Mouse (Mus musculus): ENCODE measurements around the gene Nt5m. TPM values are rescaled to one million over a fixed set of nuclear protein-coding genes. Genes with fewer than 3 reads are reported as not detected.

Nt5m gene
- polyA plus RNA-seq, 1 experiment from 2014 or later, result 74.8 TPM

- WGBS, result 16% methylated on average over 2 of the region's 2 CpGs
Measured at GRCm38 (mm10) chr11:59847131-59847530, 7.9 kb downstream of the Nt5m start.

GRCm38 (mm10) chr11:59847891-59848884, 8.9 kb downstream of the Nt5m start:
- no peaks in the 10 kb centered on the region for H3K27me3 ChIP-seq
- H3K4me1 ChIP-seq (replicated peaks), result peaks cover 21% of the 10 kb centered on the region
- under 1% methylated on average over 60 of the region's 69 CpGs for WGBS
- peak overlapping the region; percentile 74 for H3K4me3 ChIP-seq
- H3K27ac ChIP-seq (replicated peaks), result peak overlapping the region; percentile 90
- H3K36me3 ChIP-seq, result no peaks in the 10 kb centered on the region
- H3K9ac ChIP-seq, result peak overlapping the region; percentile 78
- H3K9me3 ChIP-seq, result no peaks in the 10 kb centered on the region
- ATAC-seq (ENCODE audit: low FRiP score, low read depth), result peak; percentile 91
- peak overlapping the region; percentile 65 for H3K4me2 ChIP-seq

More at GRCm38 (mm10) chr11:59847131-59847530, 7.9 kb downstream of the Nt5m start:
- peak overlapping the region; percentile 74 for H3K4me3 ChIP-seq
- H3K4me1 ChIP-seq (replicated peaks), result peaks cover 21% of the 10 kb centered on the region
- ATAC-seq (ENCODE audit: low FRiP score, low read depth), result no peak
- H3K4me2 ChIP-seq, result peak overlapping the region; percentile 65
- no peaks in the 10 kb centered on the region for H3K9me3 ChIP-seq
- no peak overlapping the region for H3K9ac ChIP-seq
- H3K36me3 ChIP-seq, result no peaks in the 10 kb centered on the region
- no peaks in the 10 kb centered on the region for H3K27me3 ChIP-seq
- H3K27ac ChIP-seq (replicated peaks), result no peak overlapping the region

GRCm38 (mm10) chr11:59852865-59853264, 13.6 kb downstream of the Nt5m start:
- H3K4me1 ChIP-seq (replicated peaks), result peaks cover 17% of the 10 kb centered on the region
- WGBS, result 79% methylated on average over 3 of the region's 3 CpGs
- H3K4me2 ChIP-seq, result no peak overlapping the region
- no peak for ATAC-seq (ENCODE audit: low FRiP score, low read depth)
- H3K27ac ChIP-seq (replicated peaks), result no peak overlapping the region
- H3K27me3 ChIP-seq, result no peaks in the 10 kb centered on the region
- no peak overlapping the region for H3K9ac ChIP-seq
- no peaks in the 10 kb centered on the region for H3K9me3 ChIP-seq
- H3K36me3 ChIP-seq, result no peaks in the 10 kb centered on the region; the same call in 1 of the 2 replicates
- no peak overlapping the region for H3K4me3 ChIP-seq

- no peaks in the 10 kb centered on the region; the same call in 1 of the 2 replicates for H3K36me3 ChIP-seq
- H3K4me1 ChIP-seq (replicated peaks), result no peaks in the 10 kb centered on the region
- H3K4me3 ChIP-seq, result no peak overlapping the region
- ATAC-seq (ENCODE audit: low FRiP score, low read depth), result no peak
- 86% methylated on average over 11 of the region's 11 CpGs for WGBS
- H3K27ac ChIP-seq (replicated peaks), result no peak overlapping the region
- no peaks in the 10 kb centered on the region for H3K9me3 ChIP-seq
- no peak overlapping the region for H3K9ac ChIP-seq
- H3K27me3 ChIP-seq, result no peaks in the 10 kb centered on the region
- no peak overlapping the region for H3K4me2 ChIP-seq
Measured at GRCm38 (mm10) chr11:59860467-59860866, 21.2 kb downstream of the Nt5m start.

- Histone ChIP-seq H3K27ac (replicated peaks) (no peak overlapping the region), H3K9me3 (no peaks in the 10 kb centered on the region), H3K36me3 (no peaks in the 10 kb centered on the region), H3K9ac (no peak overlapping the region), H3K4me2 (no peak overlapping the region), H3K4me3 (no peak overlapping the region), H3K4me1 (replicated peaks) (no peaks in the 10 kb centered on the region), H3K27me3 (no peaks in the 10 kb centered on the region)
- WGBS, result 94% methylated on average over 6 of the region's 6 CpGs
- no peak for ATAC-seq (ENCODE audit: low FRiP score, low read depth)
Measured at GRCm38 (mm10) chr11:59864316-59864715, 25.1 kb downstream of the Nt5m start.

- WGBS, result 83% methylated on average over 8 of the region's 8 CpGs
- peaks cover 17% of the 10 kb centered on the region for H3K36me3 ChIP-seq
- H3K4me2 ChIP-seq, result no peak overlapping the region
- H3K27ac ChIP-seq (replicated peaks), result no peak overlapping the region
- ATAC-seq (ENCODE audit: low FRiP score, low read depth), result no peak
- no peak overlapping the region for H3K4me3 ChIP-seq
- no peaks in the 10 kb centered on the region for H3K9me3 ChIP-seq
- H3K4me1 ChIP-seq (replicated peaks), result no peaks in the 10 kb centered on the region
- no peak overlapping the region for H3K9ac ChIP-seq
- no peaks in the 10 kb centered on the region for H3K27me3 ChIP-seq
Measured at GRCm38 (mm10) chr11:59872124-59872523, 32.9 kb downstream of the Nt5m start.

GRCm38 (mm10) chr11:59880031-59880430, 40.8 kb downstream of the Nt5m start:
- peak; percentile 85 for ATAC-seq (ENCODE audit: low FRiP score, low read depth)
- H3K27ac ChIP-seq (replicated peaks), result no peak overlapping the region
- H3K4me3 ChIP-seq, result no peak overlapping the region
- H3K4me2 ChIP-seq, result no peak overlapping the region
- H3K9me3 ChIP-seq, result no peaks in the 10 kb centered on the region
- H3K36me3 ChIP-seq, result peaks cover 17% of the 10 kb centered on the region
- WGBS, result 24% methylated on average over 2 of the region's 2 CpGs
- H3K27me3 ChIP-seq, result no peaks in the 10 kb centered on the region
- no peak overlapping the region for H3K9ac ChIP-seq
- peaks cover 3% of the 10 kb centered on the region for H3K4me1 ChIP-seq (replicated peaks)

- no peak for ATAC-seq (ENCODE audit: low FRiP score, low read depth)
- H3K4me1 ChIP-seq (replicated peaks), result no peaks in the 10 kb centered on the region; the same call in 1 of the 2 replicates
- 63% methylated on average over 17 of the region's 17 CpGs for WGBS
- peak overlapping the region; percentile 17 for H3K27ac ChIP-seq (replicated peaks)
- H3K9me3 ChIP-seq, result no peaks in the 10 kb centered on the region
- no peak overlapping the region for H3K4me3 ChIP-seq
- H3K27me3 ChIP-seq, result no peaks in the 10 kb centered on the region
- H3K4me2 ChIP-seq, result no peak overlapping the region
- H3K9ac ChIP-seq, result no peak overlapping the region
- H3K36me3 ChIP-seq, result no peaks in the 10 kb centered on the region
Measured at GRCm38 (mm10) chr11:59885217-59885986, 46.2 kb downstream of the Nt5m start.

- H3K36me3 ChIP-seq, result no peaks in the 10 kb centered on the region
- no peak overlapping the region for H3K4me3 ChIP-seq
- no peak overlapping the region for H3K27ac ChIP-seq (replicated peaks)
- no peak overlapping the region for H3K4me2 ChIP-seq
- no peaks in the 10 kb centered on the region for H3K9me3 ChIP-seq
- WGBS, result 83% methylated on average over 1 of the region's 1 CpGs
- no peaks in the 10 kb centered on the region for H3K27me3 ChIP-seq
- H3K9ac ChIP-seq, result no peak overlapping the region
- ATAC-seq (ENCODE audit: low FRiP score, low read depth), result no peak
- peaks cover 6% of the 10 kb centered on the region for H3K4me1 ChIP-seq (replicated peaks)
Measured at GRCm38 (mm10) chr11:59886952-59887351, 47.7 kb downstream of the Nt5m start.

- peaks cover 12% of the 10 kb centered on the region for H3K4me1 ChIP-seq (replicated peaks)
- no peak overlapping the region for H3K4me2 ChIP-seq
- ATAC-seq (ENCODE audit: low FRiP score, low read depth), result no peak
- no peak overlapping the region for H3K27ac ChIP-seq (replicated peaks)
- no peak overlapping the region for H3K9ac ChIP-seq
- no peaks in the 10 kb centered on the region for H3K9me3 ChIP-seq
- no peaks in the 10 kb centered on the region for H3K27me3 ChIP-seq
- 80% methylated on average over 5 of the region's 5 CpGs for WGBS
- H3K4me3 ChIP-seq, result no peak overlapping the region
- H3K36me3 ChIP-seq, result no peaks in the 10 kb centered on the region
Measured at GRCm38 (mm10) chr11:59888151-59888550, 48.9 kb downstream of the Nt5m start.

- WGBS, result 58% methylated on average over 6 of the region's 6 CpGs
- Histone ChIP-seq H3K27me3 (no peaks in the 10 kb centered on the region), H3K9me3 (no peaks in the 10 kb centered on the region), H3K9ac (no peak overlapping the region), H3K36me3 (no peaks in the 10 kb centered on the region), H3K27ac (replicated peaks) (0 out of 2 replicates have a peak overlapping the region, but pooled peaks have one; percentile 31), H3K4me1 (replicated peaks) (peaks cover 12% of the 10 kb centered on the region), H3K4me2 (no peak overlapping the region), H3K4me3 (no peak overlapping the region)
- peak; percentile 79 for ATAC-seq (ENCODE audit: low FRiP score, low read depth)
Measured at GRCm38 (mm10) chr11:59891854-59892253, 52.6 kb downstream of the Nt5m start.

Data from hindbrain, embryonic 15.5 days (tissue).